31 mouse cellular contexts compared by ENCODE assay signal in genomic region chr6:138069921-138070320, GRCm38 (mm10). TPM values are rescaled to one million over a fixed set of nuclear protein-coding genes. Genes with fewer than 3 reads are reported as not detected.
DNase-seq lines count a peak whose midpoint lies in the region; ATAC-seq and TF ChIP-seq lines count a peak whose summit lies in the region.
"Had no signal": no experiment of that assay in that cellular context is flagged by ENCODE, and none has a peak within 500 bp of the region (broad histone marks: within the 10 kb centered on the region; RNA-seq: fewer than 3 reads in every experiment).

No protein-coding gene starts in this region.

- H3K9ac ChIP-seq in midbrain, postnatal 0 days (replicated peaks; ENCODE audit: low read length, poor library complexity, severe bottlenecking) = no peak overlapping the region
- no peak overlapping the region for H3K9ac ChIP-seq in forebrain, postnatal 0 days
- H3K9ac ChIP-seq: heart, embryonic 13.5 days; limb, embryonic 13.5 days; liver, embryonic 13.5 days; midbrain, embryonic 13.5 days; stomach, embryonic 15.5 days had no signal

- H3K9me3 ChIP-seq in midbrain, postnatal 0 days (ENCODE audit: low read length) = no peaks in the 10 kb centered on the region
- H3K9me3 ChIP-seq in midbrain, embryonic 10.5 days (replicated peaks) = no peaks in the 10 kb centered on the region
- H3K9me3 ChIP-seq in forebrain, postnatal 0 days (ENCODE audit: low read length) = no peaks in the 10 kb centered on the region
- H3K9me3 ChIP-seq: heart, embryonic 13.5 days; limb, embryonic 13.5 days; liver, embryonic 13.5 days; midbrain, embryonic 13.5 days; stomach, embryonic 15.5 days had no signal

- H3K4me2 ChIP-seq in midbrain, postnatal 0 days (ENCODE audit: low read depth, low read length, poor library complexity, severe bottlenecking) = no peak overlapping the region
- H3K4me2 ChIP-seq in forebrain, postnatal 0 days (ENCODE audit: low read depth) = no peak overlapping the region
- H3K4me2 ChIP-seq: heart, embryonic 13.5 days; limb, embryonic 13.5 days; liver, embryonic 13.5 days; midbrain, embryonic 13.5 days; stomach, embryonic 15.5 days had no signal

- no peaks in the 10 kb centered on the region for H3K27me3 ChIP-seq in midbrain, postnatal 0 days (ENCODE audit: insufficient read depth, low read length)
- no peaks in the 10 kb centered on the region for H3K27me3 ChIP-seq in midbrain, embryonic 10.5 days (ENCODE audit: low read depth, poor library complexity, severe bottlenecking)
- no peaks in the 10 kb centered on the region for H3K27me3 ChIP-seq in forebrain, postnatal 0 days (ENCODE audit: insufficient read depth, low read length)
- H3K27me3 ChIP-seq: heart, embryonic 13.5 days; limb, embryonic 13.5 days; liver, embryonic 13.5 days; midbrain, embryonic 13.5 days; stomach, embryonic 15.5 days had no signal

- no peaks in the 10 kb centered on the region for H3K4me1 ChIP-seq in midbrain, postnatal 0 days (ENCODE audit: insufficient read depth, low read length)
- H3K4me1 ChIP-seq in midbrain, embryonic 10.5 days = peaks cover 13% of the 10 kb centered on the region
- H3K4me1 ChIP-seq in forebrain, postnatal 0 days (ENCODE audit: insufficient read depth) = no peaks in the 10 kb centered on the region
- H3K4me1 ChIP-seq: liver, embryonic 13.5 days; stomach, embryonic 15.5 days had no signal

- peak; percentile 97 for ATAC-seq in frontal cortex, adult (ENCODE audit: low TSS enrichment)
- no peak for ATAC-seq in midbrain, postnatal 0 days (ENCODE audit: low FRiP score)
- ATAC-seq in forebrain, postnatal 0 days = peak; percentile 73
- ATAC-seq: activated CD4-positive, CD25-positive, alpha-beta regulatory T cell, adult 4 months; hindbrain, postnatal 0 days; intestine, embryonic 16.5 days; midbrain, embryonic 13.5 days had no signal

- no peak overlapping the region for H3K4me3 ChIP-seq in midbrain, postnatal 0 days (ENCODE audit: low read depth, low read length)
- no peak overlapping the region for H3K4me3 ChIP-seq in midbrain, embryonic 10.5 days
- no peak overlapping the region for H3K4me3 ChIP-seq in forebrain, postnatal 0 days (ENCODE audit: low read depth, low read length)
- H3K4me3 ChIP-seq: heart, embryonic 13.5 days; layer of hippocampus, adult 2 months; limb, embryonic 13.5 days; liver, embryonic 13.5 days; midbrain, embryonic 13.5 days; stomach, embryonic 15.5 days had no signal

- H3K36me3 ChIP-seq in midbrain, postnatal 0 days (ENCODE audit: insufficient read depth, low read length) = no peaks in the 10 kb centered on the region
- H3K36me3 ChIP-seq in midbrain, embryonic 10.5 days = no peaks in the 10 kb centered on the region
- no peaks in the 10 kb centered on the region for H3K36me3 ChIP-seq in forebrain, postnatal 0 days (ENCODE audit: insufficient read depth)
- H3K36me3 ChIP-seq: heart, embryonic 13.5 days; limb, embryonic 13.5 days; liver, embryonic 13.5 days; midbrain, embryonic 13.5 days; stomach, embryonic 15.5 days had no signal

- no peak overlapping the region for H3K27ac ChIP-seq in midbrain, postnatal 0 days (ENCODE audit: low read depth, low read length)
- H3K27ac ChIP-seq in midbrain, embryonic 10.5 days (replicated peaks) = no peak overlapping the region
- no peak overlapping the region for H3K27ac ChIP-seq in forebrain, postnatal 0 days (ENCODE audit: low read depth, low read length)
- H3K27ac ChIP-seq: heart, embryonic 13.5 days; hindbrain, postnatal 0 days; layer of hippocampus, adult 2 months; limb, embryonic 13.5 days; liver, embryonic 13.5 days; midbrain, embryonic 13.5 days; stomach, embryonic 15.5 days had no signal

- no peak for DNase-seq in frontal cortex, postnatal 25 days (ENCODE audit: low spot score in 2 of 2)
- peak; percentile 3 for DNase-seq in midbrain, postnatal 0 days (ENCODE audit: low spot score)
- no peak for DNase-seq in midbrain, embryonic 10.5 days (ENCODE audit: low spot score)
- peak; percentile 60 for DNase-seq in forebrain, postnatal 0 days
- peak; percentile 50 for DNase-seq in right cerebral cortex, postnatal 25 days
- DNase-seq in heart, adult 9 months (ENCODE audit: low spot score in 2 of 2) = no peak
- DNase-seq: adrenal gland, postnatal 10 days; cerebellum, adult 9-10 months; gastrocnemius, postnatal 25 days; heart, adult 18-20 months; heart, postnatal 14 days; kidney, adult 9 months; kidney, postnatal 14 days; liver, embryonic 13.5 days; lung, adult 2 months; lung, postnatal 14 days; thymus, adult 2 months had no signal

- no peak for TF ChIP-seq CTCF in midbrain, postnatal 0 days (IDR thresholded peaks at IDR 0.05)
- no peak for TF ChIP-seq CTCF in forebrain, postnatal 0 days (IDR thresholded peaks at IDR 0.05; ENCODE audit: low read depth)

- WGBS in midbrain, postnatal 0 days = 95% methylated on average over 10 of the region's 10 CpGs
- WGBS in midbrain, embryonic 10.5 days = 94% methylated on average over 10 of the region's 10 CpGs
- WGBS in forebrain, postnatal 0 days = 74% methylated on average over 10 of the region's 10 CpGs

RNA-seq across cellular contexts. Expression of gene Slc15a5, which starts 9.8 kb away (rescaled TPM):
- 0.11 and 0.28 TPM in 2 replicates for total RNA-seq in midbrain, postnatal 0 days (2014; rRNA removed)
- polyA plus RNA-seq in midbrain, postnatal 0 days (2015; fragmentation: Nextera tagmentation; extraction: Ambion mirVana) = 0.11 and 0.96 TPM in 2 replicates
- polyA plus RNA-seq in midbrain, embryonic 10.5 days (2016; fragmentation: Nextera tagmentation; extraction: Ambion mirVana) = not detected in 2 replicates
- 0.10 TPM in 1 of 2 replicates, not detected in the other for total RNA-seq in forebrain, postnatal 0 days (2014; rRNA removed)
- 0.11 TPM in 1 of 2 replicates, not detected in the other for polyA plus RNA-seq in forebrain, postnatal 0 days (2015; fragmentation: Nextera tagmentation; extraction: Ambion mirVana)
- total RNA-seq: adrenal gland, postnatal 10 days; heart, postnatal 14 days; hindbrain, postnatal 0 days; layer of hippocampus, adult 2 months; megakaryocyte, adult 5-6 weeks had no signal
- polyA plus RNA-seq: activated CD4-positive, CD25-positive, alpha-beta regulatory T cell, adult 4 months; C2C12; embryonic facial prominence, embryonic 11.5 days; heart, embryonic 13.5 days; hindbrain, embryonic 11.5 days; intestine, embryonic 16.5 days; limb, embryonic 13.5 days; liver, embryonic 13.5 days; midbrain, embryonic 13.5 days; neural tube, embryonic 11.5 days; stomach, embryonic 15.5 days had no signal

Comparison
In these comparisons a context has a peak if more than half of its experiments do, and no peak if none do; other contexts are left out.
1. DNase-seq: peak in midbrain, postnatal 0 days (single experiment), forebrain, postnatal 0 days (single experiment) and right cerebral cortex, postnatal 25 days (single experiment); none in frontal cortex, postnatal 25 days (0 of 2), midbrain, embryonic 10.5 days (single experiment) and heart, adult 9 months (0 of 2).